Mouse (Mus musculus): ENCODE results near the gene Gm49337. TPM values are rescaled to one million over a fixed set of nuclear protein-coding genes. Genes with fewer than 3 reads are reported as not detected.

Gene Gm49337
- polyA plus RNA-seq, 1 experiment, result 2.7 TPM

- TF ChIP-seq POLR2A (IDR thresholded peaks at IDR 0.05; ENCODE audit: low read depth, low read length), result no peak
- Histone ChIP-seq H3K4me3 (ENCODE audit: insufficient read depth, low read length) (no peak overlapping the region), H3K4me1 (ENCODE audit: control insufficient read depth, insufficient read depth, low read length) (no peaks in the 10 kb centered on the region), H3K27ac (ENCODE audit: insufficient read depth, low read length) (no peak overlapping the region)
These were observed 30.9 kb upstream of the Gm49337 start for GRCm38 (mm10) chr4:116142269-116142668.

GRCm38 (mm10) chr4:116143317-116143811, 29.8 kb upstream of the Gm49337 start:
- no peaks in the 10 kb centered on the region for H3K4me1 ChIP-seq (ENCODE audit: control insufficient read depth, insufficient read depth, low read length)
- peak overlapping the region; percentile 73; the same call in 1 of the 2 replicates for H3K4me3 ChIP-seq (ENCODE audit: insufficient read depth, low read length)
- H3K27ac ChIP-seq (ENCODE audit: insufficient read depth, low read length), result no peak overlapping the region
- TF ChIP-seq POLR2A (IDR thresholded peaks at IDR 0.05; ENCODE audit: low read depth, low read length) (no peak), CTCF (IDR thresholded peaks at IDR 0.05; ENCODE audit: borderline replicate concordance, insufficient read depth, low read length) (no peak)

- TF ChIP-seq POLR2A (IDR thresholded peaks at IDR 0.05; ENCODE audit: low read depth, low read length) (peak; percentile 49; the same call in 1 of the 2 replicates), CTCF (IDR thresholded peaks at IDR 0.05; ENCODE audit: borderline replicate concordance, insufficient read depth, low read length) (no peak)
These were observed 29.1 kb upstream of the Gm49337 start for GRCm38 (mm10) chr4:116143891-116144717.

GRCm38 (mm10) chr4:116149812-116150155, 23.4 kb upstream of the Gm49337 start:
- H3K4me3 ChIP-seq (ENCODE audit: insufficient read depth, low read length), result peak overlapping the region; percentile 67
- peak overlapping the region; percentile 64 for H3K27ac ChIP-seq (ENCODE audit: insufficient read depth, low read length)
- TF ChIP-seq POLR2A (IDR thresholded peaks at IDR 0.05; ENCODE audit: low read depth, low read length), result no peak
- no peak for TF ChIP-seq CTCF (IDR thresholded peaks at IDR 0.05; ENCODE audit: borderline replicate concordance, insufficient read depth, low read length)
- H3K4me1 ChIP-seq (ENCODE audit: control insufficient read depth, insufficient read depth, low read length), result no peaks in the 10 kb centered on the region

More at GRCm38 (mm10) chr4:116143891-116144717, 29.1 kb upstream of the Gm49337 start:
- Histone ChIP-seq H3K27ac (ENCODE audit: insufficient read depth, low read length) (no peak overlapping the region), H3K4me1 (ENCODE audit: control insufficient read depth, insufficient read depth, low read length) (no peaks in the 10 kb centered on the region), H3K4me3 (ENCODE audit: insufficient read depth, low read length) (peak overlapping the region; percentile 73)

- TF ChIP-seq CTCF (IDR thresholded peaks at IDR 0.05; ENCODE audit: borderline replicate concordance, insufficient read depth, low read length) (no peak), POLR2A (IDR thresholded peaks at IDR 0.05; ENCODE audit: low read depth, low read length) (peak; percentile 87)
- Histone ChIP-seq H3K27ac (ENCODE audit: insufficient read depth, low read length) (peak overlapping the region; percentile 64), H3K4me1 (ENCODE audit: control insufficient read depth, insufficient read depth, low read length) (no peaks in the 10 kb centered on the region), H3K4me3 (ENCODE audit: insufficient read depth, low read length) (peak overlapping the region; percentile 85)
These were observed 22.9 kb upstream of the Gm49337 start for GRCm38 (mm10) chr4:116150156-116150861.

GRCm38 (mm10) chr4:116150862-116151221, 22.3 kb upstream of the Gm49337 start:
- TF ChIP-seq POLR2A (IDR thresholded peaks at IDR 0.05; ENCODE audit: low read depth, low read length), result no peak
- no peak for TF ChIP-seq CTCF (IDR thresholded peaks at IDR 0.05; ENCODE audit: borderline replicate concordance, insufficient read depth, low read length)

GRCm38 (mm10) chr4:116151238-116151637, 21.9 kb upstream of the Gm49337 start, which contains the start of gene Lurap1:
Lurap1 (minus strand) TSS chr4:116151338.
- peak within 1 kb of the TSS; percentile 64 for H3K27ac ChIP-seq (ENCODE audit: insufficient read depth, low read length)
- no peak for TF ChIP-seq CTCF (IDR thresholded peaks at IDR 0.05; ENCODE audit: borderline replicate concordance, insufficient read depth, low read length)
- no peak for TF ChIP-seq POLR2A (IDR thresholded peaks at IDR 0.05; ENCODE audit: low read depth, low read length)
- H3K4me3 ChIP-seq (ENCODE audit: insufficient read depth, low read length), result peak within 1 kb of the TSS; percentile 85
- H3K4me1 ChIP-seq (ENCODE audit: control insufficient read depth, insufficient read depth, low read length), result no peaks in the 10 kb centered on the region

More at GRCm38 (mm10) chr4:116150862-116151221, 22.3 kb upstream of the Gm49337 start:
- no peaks in the 10 kb centered on the region for H3K4me1 ChIP-seq (ENCODE audit: control insufficient read depth, insufficient read depth, low read length)
- peak overlapping the region; percentile 85 for H3K4me3 ChIP-seq (ENCODE audit: insufficient read depth, low read length)
- H3K27ac ChIP-seq (ENCODE audit: insufficient read depth, low read length), result peak overlapping the region; percentile 45

- H3K4me3 ChIP-seq (ENCODE audit: insufficient read depth, low read length), result no peak overlapping the region
- TF ChIP-seq POLR2A (IDR thresholded peaks at IDR 0.05; ENCODE audit: low read depth, low read length), result no peak
- no peak for TF ChIP-seq CTCF (IDR thresholded peaks at IDR 0.05; ENCODE audit: borderline replicate concordance, insufficient read depth, low read length)
- no peaks in the 10 kb centered on the region for H3K4me1 ChIP-seq (ENCODE audit: control insufficient read depth, insufficient read depth, low read length)
- H3K27ac ChIP-seq (ENCODE audit: insufficient read depth, low read length), result no peak overlapping the region
These were observed 20.5 kb upstream of the Gm49337 start for GRCm38 (mm10) chr4:116152702-116153101.

GRCm38 (mm10) chr4:116157882-116158281, 15.3 kb upstream of the Gm49337 start:
- no peak for TF ChIP-seq POLR2A (IDR thresholded peaks at IDR 0.05; ENCODE audit: low read depth, low read length)
- no peak for TF ChIP-seq CTCF (IDR thresholded peaks at IDR 0.05; ENCODE audit: borderline replicate concordance, insufficient read depth, low read length)
- H3K4me3 ChIP-seq (ENCODE audit: insufficient read depth, low read length), result no peak overlapping the region

More at GRCm38 (mm10) chr4:116157882-116158281, 15.3 kb upstream of the Gm49337 start:
- Histone ChIP-seq H3K4me1 (ENCODE audit: control insufficient read depth, insufficient read depth, low read length) (no peaks in the 10 kb centered on the region), H3K27ac (ENCODE audit: insufficient read depth, low read length) (no peak overlapping the region)

All from embryonic fibroblast, embryonic 13.5 days (primary cell).